Mouse (Mus musculus) CH12F3 (cell line): ENCODE measurements around the gene Hadh.

Experiments used
- in situ Hi-C: fragments of 300-500 bp; cut with MboI; formaldehyde crosslinking; loops from 2 replicates; pipeline ENCODE4 v1.14.3; 2020; ENCODE audit warnings: low sequenced_read_pairs

Gene Hadh

GRCm38 (mm10) chr3:131237785-131238633 lies 33.9 kb downstream of the Hadh start:
- in situ Hi-C loops = loop anchor here (10.0 kb wide), 1 partner anchor 523 kb away; no protein-coding TSS in a partner anchor

- in situ Hi-C loops = loop anchor here (10.0 kb wide), 1 partner anchor 522 kb away; no protein-coding TSS in a partner anchor
These were observed 34.8 kb downstream of the Hadh start for GRCm38 (mm10) chr3:131237061-131237460.

DNA sequence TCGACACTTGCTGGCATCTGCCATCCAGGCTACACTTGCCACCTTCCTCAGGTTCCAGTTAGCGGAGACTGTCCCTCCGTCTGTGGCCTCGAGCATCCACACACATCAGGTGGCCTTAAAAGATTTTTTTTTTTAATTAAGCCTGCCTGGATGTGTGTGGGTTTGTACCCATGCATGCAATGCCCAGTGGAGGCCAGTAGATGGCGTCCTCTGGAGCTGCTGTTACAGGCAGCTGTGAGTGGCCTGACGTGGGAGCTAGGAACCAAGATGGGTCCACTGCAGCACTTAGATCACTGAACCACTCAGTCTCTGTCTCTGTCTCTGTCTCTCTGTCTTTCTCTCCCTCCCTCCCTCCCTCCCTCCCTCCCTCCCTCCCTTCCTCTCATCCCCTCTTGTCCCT lies 43.8 kb downstream of the Hadh start:
- in situ Hi-C loops = no loop called here

DNA sequence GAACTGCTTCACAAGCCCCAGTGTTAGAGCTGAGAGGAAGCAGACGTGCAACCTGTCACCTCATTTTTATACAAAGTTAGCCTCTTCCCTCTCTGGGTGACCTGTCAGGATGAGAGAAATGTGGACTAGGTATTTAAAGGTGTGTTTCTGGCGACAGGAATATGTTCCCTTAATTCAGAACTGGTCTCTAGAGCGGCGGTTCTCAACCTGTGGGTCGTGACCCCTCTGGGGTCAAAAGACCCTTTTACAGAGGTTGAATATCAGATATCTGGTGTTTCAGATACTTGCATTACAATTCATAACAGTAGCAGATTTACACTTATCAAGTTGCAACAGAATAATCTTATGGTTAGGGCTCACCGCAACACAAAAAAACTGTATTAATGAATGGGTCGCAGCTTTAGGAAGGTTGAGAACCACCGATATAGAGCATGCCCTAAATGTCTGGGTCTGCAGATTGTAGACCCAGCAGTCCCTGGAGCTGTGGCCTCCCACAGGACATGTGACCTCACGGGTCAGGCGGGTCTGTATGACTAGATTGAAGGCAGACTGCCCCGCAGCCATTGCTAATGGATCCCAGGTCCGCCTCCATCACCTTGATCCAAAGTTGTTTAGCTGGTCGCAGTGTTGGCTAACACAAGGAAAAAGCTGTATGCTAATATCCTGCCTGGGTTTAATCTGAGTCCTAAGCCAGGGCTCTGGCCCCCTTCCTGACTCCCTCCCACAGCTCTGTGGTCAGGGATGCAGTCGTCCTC lies 53.1 kb downstream of the Hadh start:
- in situ Hi-C loops = no loop called here

- in situ Hi-C loops = no loop called here
These were observed 57.1 kb downstream of the Hadh start for GRCm38 (mm10) chr3:131214841-131215240.

- in situ Hi-C loops = no loop called here
These were observed 57.7 kb downstream of the Hadh start for GRCm38 (mm10) chr3:131214060-131214658.

- in situ Hi-C loops = no loop called here
These were observed 59.7 kb downstream of the Hadh start for GRCm38 (mm10) chr3:131212200-131212599.

GRCm38 (mm10) chr3:131208265-131208891 lies 63.5 kb downstream of the Hadh start:
- in situ Hi-C loops = no loop called here

- in situ Hi-C loops = no loop called here
These were observed 64.1 kb downstream of the Hadh start for GRCm38 (mm10) chr3:131207846-131208245.

DNA sequence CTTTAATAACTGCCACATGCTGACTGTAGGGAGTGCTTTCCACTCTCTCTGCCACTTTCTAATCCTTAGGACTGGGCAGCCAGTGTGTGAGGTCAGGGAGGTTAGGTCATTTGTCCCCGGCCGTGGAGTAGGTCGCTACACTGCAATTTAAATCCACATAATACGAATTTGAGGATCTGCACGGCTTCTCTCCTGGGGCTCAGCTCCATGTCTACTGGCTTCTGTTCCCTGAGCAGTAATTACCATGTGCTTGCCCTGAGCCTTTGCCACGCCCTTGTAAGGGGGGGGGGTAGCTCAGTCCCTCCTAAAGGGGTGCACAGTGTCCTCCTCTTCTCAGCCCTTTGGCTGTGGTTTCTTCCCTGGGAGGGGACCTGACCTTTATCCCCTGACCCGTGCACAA lies 69.6 kb downstream of the Hadh start:
- in situ Hi-C loops = no loop called here

- in situ Hi-C loops = no loop called here
These were observed 72.2 kb downstream of the Hadh start for GRCm38 (mm10) chr3:131199590-131200288.

GRCm38 (mm10) chr3:131198991-131199390 lies 72.9 kb downstream of the Hadh start:
- in situ Hi-C loops = no loop called here

GRCm38 (mm10) chr3:131196507-131197019 lies 75.3 kb downstream of the Hadh start:
- in situ Hi-C loops = no loop called here

DNA sequence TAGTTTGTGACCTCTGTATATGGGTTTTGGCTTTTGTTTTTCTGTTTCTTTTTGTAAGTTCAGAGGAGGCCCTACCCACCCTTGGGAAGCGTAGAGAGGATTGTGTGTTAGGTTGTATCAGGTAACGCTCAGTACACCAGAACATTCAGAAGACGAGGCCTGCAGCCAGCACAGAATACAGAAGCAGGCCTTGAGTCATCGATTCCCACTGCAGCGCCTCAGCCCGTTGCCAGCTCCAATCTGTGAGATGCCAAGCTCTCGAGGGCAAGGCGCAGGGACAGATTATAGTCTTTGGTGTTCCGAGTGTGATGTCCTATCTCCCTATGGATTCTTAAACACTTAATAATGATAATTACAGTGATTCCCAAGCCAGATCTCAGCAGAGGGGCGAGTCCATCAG lies 75.9 kb downstream of the Hadh start:
- in situ Hi-C loops = no loop called here

- in situ Hi-C loops = no loop called here
These were observed 80.4 kb downstream of the Hadh start for GRCm38 (mm10) chr3:131191454-131191853.

DNA sequence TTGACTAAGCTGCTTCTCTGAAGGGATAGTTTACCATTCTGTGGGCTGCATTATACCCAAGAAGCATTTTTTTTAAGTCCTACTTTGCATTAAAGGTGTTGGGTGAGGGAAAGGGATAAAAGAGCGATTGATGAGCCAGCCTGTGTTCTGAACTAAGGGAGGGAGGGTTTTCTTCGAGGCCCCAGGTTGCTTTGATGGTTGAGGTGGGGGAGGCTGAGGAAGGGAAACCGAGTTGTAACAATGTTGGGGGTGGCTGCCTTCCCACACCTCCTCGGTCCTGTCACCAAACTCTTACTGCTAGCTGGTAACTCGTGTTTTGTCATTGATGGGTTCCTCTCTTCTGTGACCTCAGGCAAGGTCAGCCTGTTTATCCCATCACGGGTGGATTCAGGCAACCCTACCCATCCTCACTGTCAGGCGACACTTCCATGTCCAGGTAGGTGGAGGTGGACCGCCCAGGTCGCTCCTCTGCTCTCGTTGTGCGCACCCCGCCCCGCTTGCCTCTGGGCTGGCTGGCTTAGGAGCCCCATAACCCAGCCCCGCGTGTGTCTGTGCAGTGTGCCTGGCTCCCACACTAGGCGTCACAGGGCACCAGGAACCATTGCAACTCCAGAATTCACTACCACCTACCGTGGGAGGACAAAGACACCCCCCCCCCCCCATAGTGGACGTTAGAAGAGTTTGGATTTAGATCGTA lies 81.1 kb downstream of the Hadh start:
- in situ Hi-C loops = no loop called here

DNA sequence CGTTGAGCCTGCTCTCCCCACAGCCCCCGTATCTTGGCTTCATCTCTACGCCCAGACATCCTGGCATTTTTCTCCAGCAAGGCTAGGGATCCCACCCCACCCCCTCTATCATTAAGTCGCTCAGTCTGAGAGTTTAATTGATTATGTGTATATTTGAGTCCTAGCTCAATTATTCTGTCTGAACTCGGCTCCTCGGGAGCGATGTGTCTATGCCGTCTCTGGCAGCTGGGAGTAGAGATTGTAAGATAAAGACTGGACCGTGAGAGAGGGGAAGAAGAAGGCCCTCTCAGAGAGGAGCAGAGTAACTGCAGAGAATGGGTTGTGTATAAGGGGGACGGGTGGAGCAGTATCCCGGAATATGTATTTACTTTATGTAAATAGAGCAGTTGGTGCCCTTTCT lies 81.7 kb downstream of the Hadh start:
- in situ Hi-C loops = no loop called here

DNA sequence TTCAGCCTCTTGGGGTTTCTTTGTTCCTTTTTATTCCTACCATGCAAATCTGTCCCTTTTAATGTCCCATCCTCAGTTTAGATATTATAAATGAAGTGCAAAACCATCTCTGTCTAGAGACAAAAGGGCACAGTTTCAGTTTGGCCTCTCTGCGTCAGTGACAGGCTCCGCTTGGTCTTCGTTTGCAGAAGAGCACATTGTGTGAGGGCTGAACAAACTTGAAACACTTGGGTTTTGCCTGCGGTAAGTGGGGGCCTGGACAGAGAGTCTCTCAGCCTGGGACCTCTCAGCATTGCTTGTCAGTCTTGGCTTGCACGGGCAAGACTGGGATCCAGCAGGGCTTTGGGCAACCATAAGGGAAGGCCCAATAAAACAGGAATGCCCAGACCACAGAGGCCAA lies 85.7 kb downstream of the Hadh start:
- in situ Hi-C loops = no loop called here
